Mouse (Mus musculus): ENCODE measurements around the gene Tbc1d13. TPM values are rescaled to one million over a fixed set of nuclear protein-coding genes. Genes with fewer than 3 reads are reported as not detected.
"Not testable (repeated sequence)": the region's sequence is repeated elsewhere in the genome, so short reads cannot be mapped to it uniquely, and the experiment has no call there.

The Tbc1d13 gene
- polyA plus RNA-seq, 1 experiment from 2014 or later, result 6.9 TPM

DNA sequence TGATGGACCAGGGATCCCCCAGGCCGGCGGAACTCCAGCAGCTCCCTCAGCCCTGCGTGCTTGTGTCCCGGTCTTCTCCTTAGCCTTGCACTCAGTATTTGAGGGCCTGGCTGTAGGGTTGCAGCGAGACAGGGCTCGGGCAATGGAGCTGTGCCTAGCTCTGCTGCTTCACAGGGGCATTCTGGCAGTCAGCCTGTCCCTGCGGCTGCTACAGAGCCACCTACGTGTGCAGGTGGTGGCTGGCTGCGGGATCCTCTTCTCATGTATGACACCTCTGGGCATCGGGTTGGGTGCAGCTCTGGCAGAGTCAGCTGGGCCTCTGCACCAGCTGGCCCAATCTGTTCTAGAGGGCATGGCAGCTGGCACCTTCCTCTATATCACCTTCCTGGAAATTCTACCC, 26.3 kb downstream of the Tbc1d13 start:
- WGBS, result 82% methylated on average over 7 of the region's 10 CpGs
- H3K4me2 ChIP-seq (replicated peaks); H3K4me1 ChIP-seq; H3K4me3 ChIP-seq (replicated peaks); H3K9me3 ChIP-seq (replicated peaks); H3K36me3 ChIP-seq; ATAC-seq (ENCODE audit: insufficient number of reproducible peaks, low FRiP score, low TSS enrichment, low read depth); H3K27ac ChIP-seq (replicated peaks); H3K27me3 ChIP-seq; H3K9ac ChIP-seq: not testable (repeated sequence)

- H3K4me2 ChIP-seq (replicated peaks), result no peak overlapping the region
- no peaks in the 10 kb centered on the region for H3K27me3 ChIP-seq
- no peak overlapping the region for H3K27ac ChIP-seq (replicated peaks)
- H3K9ac ChIP-seq, result no peak overlapping the region
- ATAC-seq (ENCODE audit: insufficient number of reproducible peaks, low FRiP score, low TSS enrichment, low read depth), result no peak
- peaks cover 4% of the 10 kb centered on the region; the same call in 1 of the 2 replicates for H3K9me3 ChIP-seq (replicated peaks)
- H3K4me3 ChIP-seq (replicated peaks), result no peak overlapping the region
- H3K4me1 ChIP-seq, result no peaks in the 10 kb centered on the region
- H3K36me3 ChIP-seq, result no peaks in the 10 kb centered on the region
These were observed 28.3 kb downstream of the Tbc1d13 start for GRCm38 (mm10) chr2:30161809-30162208.

GRCm38 (mm10) chr2:30164340-30164932, 30.9 kb downstream of the Tbc1d13 start:
- H3K9ac ChIP-seq, result no peak overlapping the region
- H3K4me2 ChIP-seq (replicated peaks), result no peak overlapping the region
- no peaks in the 10 kb centered on the region for H3K4me1 ChIP-seq
- peaks cover 6% of the 10 kb centered on the region; the same call in 1 of the 2 replicates for H3K9me3 ChIP-seq (replicated peaks)
- no peak overlapping the region for H3K27ac ChIP-seq (replicated peaks)
- no peak for ATAC-seq (ENCODE audit: insufficient number of reproducible peaks, low FRiP score, low TSS enrichment, low read depth)
- 51% methylated on average over 9 of the region's 9 CpGs for WGBS
- no peaks in the 10 kb centered on the region for H3K36me3 ChIP-seq
- H3K27me3 ChIP-seq, result no peaks in the 10 kb centered on the region
- no peak overlapping the region for H3K4me3 ChIP-seq (replicated peaks)

- ATAC-seq (ENCODE audit: insufficient number of reproducible peaks, low FRiP score, low TSS enrichment, low read depth), result no peak
- WGBS, result 55% methylated on average over 4 of the region's 4 CpGs
- Histone ChIP-seq H3K9ac (no peak overlapping the region), H3K4me2 (replicated peaks) (no peak overlapping the region), H3K9me3 (replicated peaks) (peaks cover 6% of the 10 kb centered on the region; the same call in 1 of the 2 replicates), H3K4me3 (replicated peaks) (no peak overlapping the region), H3K27ac (replicated peaks) (no peak overlapping the region), H3K4me1 (peaks cover 3% of the 10 kb centered on the region; the same call in 1 of the 2 replicates), H3K27me3 (no peaks in the 10 kb centered on the region), H3K36me3 (no peaks in the 10 kb centered on the region)
These were observed 33.1 kb downstream of the Tbc1d13 start for GRCm38 (mm10) chr2:30166677-30167076.

DNA sequence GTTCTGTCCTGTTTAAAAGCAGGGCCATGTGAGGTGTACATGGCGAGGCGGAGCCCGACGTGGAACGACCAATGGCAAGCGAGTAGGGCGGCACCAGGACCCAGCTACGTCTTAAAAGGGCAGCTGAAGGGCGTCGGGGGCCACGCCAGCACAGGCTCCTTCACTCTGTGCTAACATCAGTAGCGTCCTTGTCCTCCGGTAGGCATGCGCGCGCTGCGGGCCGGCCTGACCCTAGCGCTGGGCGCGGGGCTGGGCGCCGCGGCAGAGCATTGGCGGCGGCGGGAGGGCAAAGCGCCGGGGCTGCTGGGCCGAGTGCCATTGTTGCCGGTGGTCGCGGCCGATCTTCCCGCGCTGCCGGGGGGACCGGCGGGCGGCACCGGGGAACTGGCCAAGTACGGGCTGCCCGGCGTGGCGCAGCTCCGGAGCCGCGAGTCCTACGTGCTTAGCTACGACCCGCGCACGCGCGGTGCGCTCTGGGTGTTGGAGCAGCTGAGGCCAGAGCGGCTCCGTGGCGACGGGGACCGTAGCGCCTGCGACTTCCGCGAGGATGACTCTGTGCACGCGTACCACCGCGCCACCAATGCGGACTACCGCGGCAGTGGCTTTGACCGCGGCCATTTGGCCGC, 37.9 kb downstream of the Tbc1d13 start, which contains the start of gene Endog:
Gene Endog, plus strand, starts transcription at position 123 of the 626 bp plus-strand sequence.
- Histone ChIP-seq H3K4me1 (peaks cover 11% of the 10 kb centered on the region), H3K27ac (replicated peaks) (peak within 1 kb of the TSS; percentile 89)
- WGBS, result under 1% methylated on average over 75 of the region's 75 CpGs

DNA sequence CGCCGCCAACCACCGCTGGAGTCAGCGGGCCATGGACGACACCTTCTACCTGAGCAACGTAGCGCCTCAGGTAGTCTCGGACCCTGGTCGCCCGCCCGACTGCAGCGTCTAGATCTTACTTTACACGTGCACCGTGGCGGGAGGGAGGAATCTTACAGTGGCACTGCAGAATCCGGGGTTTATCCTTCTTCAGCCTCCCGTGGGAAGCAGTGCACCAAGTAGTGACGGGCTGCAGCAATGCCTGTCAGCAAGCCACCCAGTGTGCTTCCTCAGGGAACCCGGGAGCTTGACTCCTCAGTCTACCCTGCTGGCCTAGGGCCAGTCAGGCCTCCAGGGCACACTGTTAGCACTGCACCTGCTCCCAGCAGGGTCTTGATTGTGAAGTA, 38.4 kb downstream of the Tbc1d13 start:
- Histone ChIP-seq H3K27me3 (no peaks in the 10 kb centered on the region), H3K9me3 (replicated peaks) (no peaks in the 10 kb centered on the region; the same call in 1 of the 2 replicates), H3K4me1 (peaks cover 13% of the 10 kb centered on the region), H3K4me3 (replicated peaks) (peak overlapping the region; percentile 73), H3K4me2 (replicated peaks) (peak overlapping the region; percentile 97), H3K9ac (peak overlapping the region; percentile 54), H3K27ac (replicated peaks) (peak overlapping the region; percentile 89), H3K36me3 (peaks cover 45% of the 10 kb centered on the region)
- WGBS, result 2% methylated on average over 19 of the region's 19 CpGs
- peak; percentile 12; the same call in 1 of the 2 replicates for ATAC-seq (ENCODE audit: insufficient number of reproducible peaks, low FRiP score, low TSS enrichment, low read depth)

More for the DNA sequence above, 37.9 kb downstream of the Tbc1d13 start, which contains the start of gene Endog:
- Histone ChIP-seq H3K9ac (peak within 1 kb of the TSS; percentile 54), H3K4me3 (replicated peaks) (peak within 1 kb of the TSS; percentile 73), H3K27me3 (no peaks in the 10 kb centered on the region), H3K36me3 (peaks cover 40% of the 10 kb centered on the region), H3K4me2 (replicated peaks) (peak within 1 kb of the TSS; percentile 97), H3K9me3 (replicated peaks) (peaks cover 5% of the 10 kb centered on the region; the same call in 1 of the 2 replicates)
- ATAC-seq (ENCODE audit: insufficient number of reproducible peaks, low FRiP score, low TSS enrichment, low read depth), result peak; percentile 91

DNA sequence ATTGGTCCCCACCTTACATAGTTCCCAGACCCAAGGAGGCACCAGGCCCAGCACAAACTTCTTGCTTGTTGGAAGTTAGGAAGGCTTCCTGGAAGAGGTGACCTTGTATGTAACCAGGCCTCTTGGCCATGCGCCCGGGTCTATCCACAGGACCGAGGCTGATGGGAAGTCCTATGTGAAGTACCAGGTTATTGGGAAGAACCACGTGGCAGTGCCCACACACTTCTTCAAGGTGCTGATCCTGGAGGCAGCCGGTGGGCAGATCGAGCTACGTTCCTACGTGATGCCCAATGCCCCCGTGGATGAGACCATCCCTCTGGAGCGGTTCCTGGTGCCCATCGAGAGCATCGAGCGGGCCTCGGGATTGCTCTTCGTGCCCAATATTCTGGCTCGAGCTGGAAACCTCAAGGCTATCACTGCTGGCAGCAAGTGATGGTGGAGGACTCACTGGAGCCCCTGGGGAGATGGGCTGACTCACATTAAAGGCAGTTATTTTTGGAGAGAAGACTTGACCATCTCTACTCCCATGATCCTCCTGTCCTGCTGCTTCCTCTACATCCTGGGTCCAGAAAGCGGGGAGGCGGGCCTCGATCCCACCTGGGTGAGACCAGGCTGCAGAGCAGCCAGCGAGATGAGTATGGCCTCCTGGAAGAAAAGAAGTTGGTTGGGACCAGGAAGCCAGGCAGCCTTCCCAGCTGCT, 40.1 kb downstream of the Tbc1d13 start:
- no peak overlapping the region for H3K27ac ChIP-seq (replicated peaks)
- no peak for ATAC-seq (ENCODE audit: insufficient number of reproducible peaks, low FRiP score, low TSS enrichment, low read depth)
- no peak overlapping the region for H3K4me2 ChIP-seq (replicated peaks)
- H3K4me3 ChIP-seq (replicated peaks), result no peak overlapping the region
- peaks cover 48% of the 10 kb centered on the region for H3K36me3 ChIP-seq
- peaks cover 22% of the 10 kb centered on the region for H3K4me1 ChIP-seq
- WGBS, result 95% methylated on average over 20 of the region's 20 CpGs
- H3K9me3 ChIP-seq (replicated peaks), result no peaks in the 10 kb centered on the region; the same call in 1 of the 2 replicates
- no peak overlapping the region for H3K9ac ChIP-seq
- no peaks in the 10 kb centered on the region for H3K27me3 ChIP-seq

DNA sequence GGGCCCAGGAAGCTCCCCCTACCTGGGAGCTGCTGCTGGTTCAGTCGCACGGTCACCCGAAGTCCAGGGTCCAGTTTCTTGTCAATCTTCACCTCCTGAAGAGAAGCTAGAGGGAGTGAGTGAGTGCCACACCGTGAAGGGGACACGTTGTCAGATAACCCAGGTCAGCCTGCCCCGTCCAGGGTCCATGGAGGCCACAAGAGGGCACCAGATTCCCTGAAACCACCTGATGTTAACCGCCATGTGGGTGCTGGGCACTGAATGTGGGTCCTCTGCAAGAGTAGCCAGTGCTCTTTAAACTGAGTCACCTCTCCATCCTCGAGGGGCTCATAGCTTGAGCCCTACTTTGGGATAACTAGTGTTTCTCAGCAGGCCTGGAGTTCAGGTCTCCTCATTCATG, 42.4 kb downstream of the Tbc1d13 start:
- Histone ChIP-seq H3K9me3 (replicated peaks) (no peaks in the 10 kb centered on the region; the same call in 1 of the 2 replicates), H3K27me3 (no peaks in the 10 kb centered on the region), H3K4me1 (peaks cover 22% of the 10 kb centered on the region), H3K4me3 (replicated peaks) (no peak overlapping the region), H3K9ac (no peak overlapping the region), H3K36me3 (peaks cover 48% of the 10 kb centered on the region), H3K4me2 (replicated peaks) (no peak overlapping the region), H3K27ac (replicated peaks) (no peak overlapping the region)
- no peak for ATAC-seq (ENCODE audit: insufficient number of reproducible peaks, low FRiP score, low TSS enrichment, low read depth)
- 87% methylated on average over 8 of the region's 8 CpGs for WGBS

DNA sequence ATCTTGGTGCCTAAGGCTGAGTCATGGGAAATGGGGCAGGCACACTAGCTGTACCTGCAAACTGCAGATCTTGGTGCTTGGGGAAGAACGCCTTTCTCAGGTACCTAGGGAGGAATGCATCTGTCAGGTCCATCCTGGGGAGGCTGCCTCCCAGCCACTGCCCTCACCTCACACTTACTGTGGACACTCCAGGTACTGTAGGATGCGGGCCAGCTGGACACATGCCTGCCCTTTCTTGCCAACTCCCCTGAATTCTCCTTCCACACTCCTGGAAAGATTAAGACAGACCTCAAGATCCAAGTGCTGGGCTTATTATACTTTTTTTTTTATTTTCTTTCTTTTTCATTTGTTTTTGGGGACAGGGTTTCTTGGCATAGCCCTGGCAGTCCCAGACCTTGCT, 43.0 kb downstream of the Tbc1d13 start:
- Histone ChIP-seq H3K4me2 (replicated peaks) (no peak overlapping the region), H3K36me3 (peaks cover 48% of the 10 kb centered on the region)
- WGBS, result 95% methylated on average over 2 of the region's 2 CpGs

GRCm38 (mm10) chr2:30177700-30178675, 44.4 kb downstream of the Tbc1d13 start, which contains the start of gene Spout1:
Gene Spout1 (minus strand): TSS chr2:30178459.
- H3K27ac ChIP-seq (replicated peaks), result no peak within 1 kb of the TSS
- peak within 1 kb of the TSS; percentile 85 for H3K4me2 ChIP-seq (replicated peaks)
- H3K9ac ChIP-seq, result peak within 1 kb of the TSS; percentile 77
- WGBS, result 2% methylated on average over 54 of the region's 54 CpGs
- peak within 1 kb of the TSS; percentile 78 for H3K4me3 ChIP-seq (replicated peaks)
- peaks cover 10% of the 10 kb centered on the region for H3K4me1 ChIP-seq
- no peaks in the 10 kb centered on the region for H3K27me3 ChIP-seq
- peaks cover 43% of the 10 kb centered on the region for H3K36me3 ChIP-seq
- ATAC-seq (ENCODE audit: insufficient number of reproducible peaks, low FRiP score, low TSS enrichment, low read depth), result peak; percentile 97
- H3K9me3 ChIP-seq (replicated peaks), result no peaks in the 10 kb centered on the region; the same call in 1 of the 2 replicates

More for the DNA sequence above, 43.0 kb downstream of the Tbc1d13 start:
- peaks cover 19% of the 10 kb centered on the region for H3K4me1 ChIP-seq
- no peak for ATAC-seq (ENCODE audit: insufficient number of reproducible peaks, low FRiP score, low TSS enrichment, low read depth)
- no peaks in the 10 kb centered on the region; the same call in 1 of the 2 replicates for H3K9me3 ChIP-seq (replicated peaks)
- no peak overlapping the region for H3K4me3 ChIP-seq (replicated peaks)
- H3K27me3 ChIP-seq, result no peaks in the 10 kb centered on the region
- H3K9ac ChIP-seq, result no peak overlapping the region
- no peak overlapping the region for H3K27ac ChIP-seq (replicated peaks)

All from embryonic facial prominence, embryonic 15.5 days (tissue).